Mouse (Mus musculus) erythroblast, embryonic 14.5 days (primary cell): ENCODE measurements around the gene Micall1.

Experiments used
- GATA1 ChIP-seq: IDR thresholded peaks from 2 replicates; pipeline ENCODE4 v1.6.1; 2012; ENCODE audit warnings: low read length, inconsistent platforms, mixed read lengths
- TAL1 ChIP-seq: IDR thresholded peaks from 3 replicates; pipeline ENCODE4 v1.6.1; 2012; ENCODE audit warnings: low read length, inconsistent platforms, mixed read lengths

DNA sequence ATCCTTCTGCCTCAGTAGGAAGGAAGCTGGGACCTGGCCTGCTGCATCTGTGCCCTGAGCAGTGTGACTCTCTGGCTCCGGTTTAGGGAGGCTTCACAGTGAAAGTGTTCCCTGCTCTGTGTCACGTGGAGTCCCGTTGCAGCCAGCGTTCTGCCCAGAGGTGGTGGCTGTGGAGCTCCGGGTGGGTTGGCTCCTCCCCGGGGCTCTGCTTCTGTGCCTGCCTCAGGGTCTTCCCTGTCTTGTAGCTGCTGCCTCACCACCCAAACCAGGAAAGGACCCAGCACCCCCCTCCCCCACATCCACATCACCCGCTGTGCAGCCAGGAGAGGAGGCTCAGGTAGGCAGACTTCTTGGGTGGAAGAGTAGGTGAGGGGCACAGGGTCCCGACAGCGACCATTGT, 10.8 kb downstream of the Micall1 start:
- TF ChIP-seq GATA1 (no peak), TAL1 (no peak)
